Mouse (Mus musculus) forebrain, embryonic 13.5 days (tissue): Measurements from ENCODE around the gene Mterf1a. TPM values are rescaled to one million over a fixed set of nuclear protein-coding genes. Genes with fewer than 3 reads are reported as not detected.
"Not testable (repeated sequence)": the region's sequence is repeated elsewhere in the genome, so short reads cannot be mapped to it uniquely, and the experiment has no call there.

ENCODE experiments used
- ATAC-seq: fragments of 200-750 bp; cut with Nextera tagmentation; 2 replicates; pipeline ENCODE4 v1.8.0; 2017
- H3K27ac ChIP-seq: fragments of 300-500 bp; sonication (generic); 2 replicates; pipeline ENCODE4 v1.5.1; 2015; ENCODE audit warnings: inconsistent platforms, mild to moderate bottlenecking, moderate library complexity
- H3K27me3 ChIP-seq: fragments of 300-500 bp; sonication (generic); 2 replicates; pipeline ENCODE4 v1.6.1; 2015; ENCODE audit warnings: mild to moderate bottlenecking, inconsistent platforms
- H3K36me3 ChIP-seq: fragments of 300-500 bp; sonication (generic); 2 replicates; pipeline ENCODE4 v1.6.1; 2015; ENCODE audit warnings: mild to moderate bottlenecking, inconsistent platforms; ENCODE audit not compliant: poor library complexity, severe bottlenecking
- H3K4me1 ChIP-seq: fragments of 300-500 bp; sonication (generic); 2 replicates; pipeline ENCODE4 v1.6.1; 2015; ENCODE audit warnings: inconsistent platforms
- H3K4me2 ChIP-seq: fragments of 300-500 bp; sonication (generic); 2 replicates; pipeline ENCODE4 v1.6.1; 2015; ENCODE audit warnings: inconsistent platforms, mild to moderate bottlenecking, moderate library complexity
- H3K4me3 ChIP-seq: fragments of 300-500 bp; sonication (generic); 2 replicates; pipeline ENCODE4 v1.5.1; 2015; ENCODE audit warnings: mild to moderate bottlenecking, inconsistent platforms
- H3K9ac ChIP-seq: fragments of 300-500 bp; sonication (generic); 2 replicates; pipeline ENCODE4 v1.6.1; 2015; ENCODE audit warnings: mild to moderate bottlenecking, inconsistent platforms
- H3K9me3 ChIP-seq: fragments of 300-500 bp; sonication (generic); replicated peaks from 2 replicates; pipeline ENCODE4 v1.6.1; 2016; ENCODE audit warnings: inconsistent platforms
- WGBS: fragments of 180-500 bp; shearing (Covaris S2); methylation state at CpG from one replicate; pipeline ENCODE4 v1.1.7; 2015; 5-methylcytosine and 5-hydroxymethylcytosine counted together
- polyA plus RNA-seq: library from polyadenylated mRNA; unstranded; fragments of >200 nt; fragmentation: Nextera tagmentation; extraction: Ambion mirVana; gene quantifications from 2 replicates; pipeline ENCODE4 v1.2.1, GENCODE M21; 2015

The Mterf1a gene
- polyA plus RNA-seq = 8.0 and 10.5 TPM in 2 replicates

DNA sequence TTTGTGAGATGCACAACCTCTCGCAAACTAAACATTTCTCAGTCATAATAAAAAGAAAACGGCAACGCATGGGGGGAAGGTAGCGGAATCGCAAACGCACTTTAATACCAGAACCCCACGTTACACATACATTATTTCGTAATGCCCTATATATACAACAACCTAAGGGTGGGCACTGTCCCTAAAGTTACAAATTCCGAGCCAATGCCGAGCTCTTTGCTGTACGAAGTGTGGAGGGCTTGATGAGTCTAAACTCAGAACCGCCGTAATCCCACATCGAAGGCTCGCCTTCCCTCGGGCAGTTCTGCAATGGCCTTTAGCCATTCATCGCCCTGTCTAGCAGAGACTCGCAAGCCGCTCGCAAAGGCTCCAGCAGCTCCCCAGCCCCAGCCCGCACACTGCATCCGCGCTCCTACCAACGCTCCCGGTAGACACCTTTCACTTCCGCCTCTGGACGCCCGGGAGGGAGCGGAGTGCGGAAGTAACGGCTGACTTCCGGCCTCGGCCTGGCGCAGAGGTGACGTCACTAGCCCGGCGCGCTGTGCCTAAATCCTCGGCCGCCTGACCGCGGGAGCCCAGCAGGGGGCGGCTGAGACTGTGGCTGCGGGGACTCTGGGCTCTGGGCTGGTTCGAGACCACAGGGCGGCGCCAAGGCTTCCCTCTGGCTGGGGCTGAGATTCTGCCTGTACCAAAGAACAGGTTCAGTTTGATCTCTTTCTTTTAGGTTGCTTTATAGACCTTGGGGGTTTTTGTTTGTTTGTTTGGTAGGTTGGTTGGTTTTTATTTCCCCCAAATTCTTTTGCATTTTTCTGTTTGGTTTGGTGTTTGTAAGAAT, at the start of gene Mterf1a:
Mterf1a (minus strand) TSS at position 475 of the 835 bp plus-strand sequence.
- H3K4me3 ChIP-seq = peak within 1 kb of the TSS; percentile 46
- H3K27me3 ChIP-seq, H3K4me1 ChIP-seq, H3K36me3 ChIP-seq, H3K27ac ChIP-seq, H3K9me3 ChIP-seq: not testable (repeated sequence)
- peak; percentile 100 for ATAC-seq
- peak within 1 kb of the TSS; percentile 65 for H3K9ac ChIP-seq
- under 1% methylated on average over 6 of the region's 47 CpGs for WGBS
- peak within 1 kb of the TSS; percentile 60 for H3K4me2 ChIP-seq

DNA sequence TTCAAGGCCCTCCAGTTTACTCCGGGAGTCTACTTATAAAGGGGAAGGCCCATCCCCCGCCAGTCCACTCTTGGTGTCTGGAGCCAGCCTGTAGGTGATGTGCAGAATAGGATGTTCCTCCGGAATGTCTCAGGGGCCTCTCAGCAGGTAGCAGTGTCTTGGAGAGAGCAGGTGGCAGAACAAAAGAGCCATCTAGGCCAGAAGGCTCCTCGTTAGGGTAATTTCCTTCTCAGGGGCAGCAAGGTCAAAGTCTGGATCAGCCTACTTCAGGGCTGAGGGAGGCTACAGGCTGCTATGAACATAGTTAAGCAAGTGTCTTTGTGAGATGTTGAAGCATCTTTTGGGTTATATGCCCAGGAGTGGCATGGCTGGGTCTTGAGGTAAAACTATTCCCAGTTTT, 49.4 kb upstream of the Mterf1a start:
- H3K27me3 ChIP-seq, H3K4me2 ChIP-seq, H3K4me1 ChIP-seq, H3K27ac ChIP-seq, ATAC-seq, H3K9ac ChIP-seq, H3K4me3 ChIP-seq, H3K9me3 ChIP-seq: not testable (repeated sequence)
- WGBS = 48% methylated on average over 4 of the region's 4 CpGs
- peaks cover 29% of the 10 kb centered on the region for H3K36me3 ChIP-seq

GRCm38 (mm10) chr5:3941240-3941639, 47.5 kb upstream of the Mterf1a start:
- Histone ChIP-seq H3K27me3 (no peaks in the 10 kb centered on the region), H3K36me3 (peaks cover 29% of the 10 kb centered on the region), H3K27ac (no peak overlapping the region), H3K4me1 (0 out of 2 replicates have a peak, but pooled peaks cover 12% of the 10 kb centered on the region), H3K4me3 (no peak overlapping the region), H3K9me3 (no peaks in the 10 kb centered on the region), H3K9ac (no peak overlapping the region), H3K4me2 (no peak overlapping the region)
- ATAC-seq = peak; percentile 57; the same call in 1 of the 2 replicates
- WGBS = 92% methylated on average over 2 of the region's 2 CpGs

GRCm38 (mm10) chr5:3939335-3939734, 45.6 kb upstream of the Mterf1a start:
- H3K36me3 ChIP-seq = peaks cover 29% of the 10 kb centered on the region
- H3K9ac ChIP-seq = no peak overlapping the region
- H3K27me3 ChIP-seq = no peaks in the 10 kb centered on the region
- WGBS = 92% methylated on average over 5 of the region's 5 CpGs
- no peak for ATAC-seq
- H3K9me3 ChIP-seq = no peaks in the 10 kb centered on the region
- H3K27ac ChIP-seq = no peak overlapping the region
- H3K4me3 ChIP-seq = no peak overlapping the region
- H3K4me2 ChIP-seq = no peak overlapping the region
- 0 out of 2 replicates have a peak, but pooled peaks cover 12% of the 10 kb centered on the region for H3K4me1 ChIP-seq

DNA sequence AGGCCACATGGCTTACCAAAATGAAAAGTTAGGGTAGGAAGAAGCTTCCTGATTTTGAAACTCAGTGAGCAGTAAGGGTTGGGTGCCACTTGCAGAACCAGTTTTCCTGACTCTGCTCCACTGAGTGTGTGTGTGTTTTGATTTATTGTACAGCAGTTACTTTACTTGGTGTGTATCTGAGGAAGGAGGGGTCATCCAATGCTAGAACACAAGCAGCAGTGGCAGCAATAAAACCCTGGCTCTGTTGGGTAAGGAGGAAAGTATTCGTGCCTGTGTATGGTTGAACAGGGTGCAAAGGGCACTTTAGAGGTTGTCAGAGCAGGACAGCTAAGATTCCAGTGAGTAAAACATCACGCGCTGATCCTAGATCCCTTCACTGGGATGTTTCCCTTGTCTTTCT, 45.2 kb upstream of the Mterf1a start:
- Histone ChIP-seq H3K4me2 (no peak overlapping the region), H3K27ac (no peak overlapping the region), H3K9ac (no peak overlapping the region), H3K4me3 (no peak overlapping the region), H3K27me3 (no peaks in the 10 kb centered on the region), H3K4me1 (0 out of 2 replicates have a peak, but pooled peaks cover 12% of the 10 kb centered on the region), H3K36me3 (peaks cover 30% of the 10 kb centered on the region), H3K9me3 (no peaks in the 10 kb centered on the region)
- 92% methylated on average over 3 of the region's 3 CpGs for WGBS
- no peak for ATAC-seq

DNA sequence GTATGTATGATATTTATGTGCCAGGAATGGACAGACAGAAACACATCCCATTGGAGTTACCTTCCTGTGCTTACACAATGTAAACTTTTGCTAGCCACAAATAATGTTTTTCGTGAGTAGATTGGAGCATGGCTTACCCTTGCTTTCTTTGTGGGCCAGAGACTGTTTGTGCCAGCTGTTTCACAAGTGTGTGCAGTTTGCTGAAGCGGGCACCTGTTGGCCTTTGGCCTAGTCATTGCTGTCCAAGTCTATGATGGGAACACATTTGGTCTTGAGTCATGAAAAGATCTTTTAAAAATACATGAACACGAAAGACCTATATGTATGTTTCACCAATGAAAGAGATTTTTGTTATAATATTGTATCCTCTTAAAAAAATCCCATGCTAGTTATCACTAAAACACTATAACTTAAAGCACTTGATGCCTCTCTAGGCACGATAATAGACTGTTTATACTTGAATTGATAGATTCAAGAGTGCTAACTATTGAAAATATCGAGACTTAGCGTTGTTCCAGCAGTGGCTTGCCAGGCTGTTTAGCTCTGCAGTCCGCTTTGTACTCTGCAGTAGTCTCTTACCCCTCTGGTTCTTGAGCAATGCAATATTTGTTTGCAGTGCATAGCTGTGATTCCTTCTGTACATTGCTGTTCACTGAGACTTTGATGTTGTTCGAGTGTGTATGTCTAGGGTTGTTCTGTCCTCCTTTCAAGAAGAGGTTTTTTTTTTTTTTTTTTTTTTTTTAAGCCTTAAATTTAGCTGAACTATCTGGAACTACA, 42.2 kb upstream of the Mterf1a start:
- H3K4me1 ChIP-seq = peaks cover 19% of the 10 kb centered on the region
- H3K27me3 ChIP-seq = no peaks in the 10 kb centered on the region
- H3K9ac ChIP-seq = no peak overlapping the region
- peaks cover 23% of the 10 kb centered on the region for H3K36me3 ChIP-seq
- H3K4me2 ChIP-seq = no peak overlapping the region
- no peak overlapping the region for H3K27ac ChIP-seq
- ATAC-seq = no peak
- no peak overlapping the region for H3K4me3 ChIP-seq
- no peaks in the 10 kb centered on the region for H3K9me3 ChIP-seq
- WGBS = 78% methylated on average over 8 of the region's 8 CpGs

DNA sequence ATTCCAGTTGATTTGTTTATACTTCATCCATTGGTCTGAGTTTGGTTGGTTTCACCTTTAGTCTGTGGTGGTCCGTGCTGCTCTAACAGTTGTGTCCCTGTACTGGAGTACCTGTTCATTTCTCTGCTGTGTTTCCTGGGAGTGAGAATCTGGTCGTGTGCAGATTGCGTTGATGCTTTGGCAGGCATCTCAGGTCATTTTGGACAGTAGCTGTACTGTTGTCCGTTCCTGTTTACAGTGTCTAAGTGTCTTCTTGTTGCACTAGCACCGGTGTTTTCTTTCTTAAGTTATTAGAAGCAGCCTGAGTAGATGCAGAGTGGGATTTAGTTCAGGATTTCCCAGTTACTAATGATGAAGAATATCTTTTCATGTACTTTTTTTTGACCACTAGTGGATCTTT, 41.5 kb upstream of the Mterf1a start:
- no peak for ATAC-seq
- no peak overlapping the region for H3K9ac ChIP-seq
- H3K36me3 ChIP-seq = peaks cover 21% of the 10 kb centered on the region
- H3K4me3 ChIP-seq = no peak overlapping the region
- no peak overlapping the region for H3K27ac ChIP-seq
- H3K27me3 ChIP-seq = no peaks in the 10 kb centered on the region
- peaks cover 26% of the 10 kb centered on the region for H3K4me1 ChIP-seq
- no peak overlapping the region for H3K4me2 ChIP-seq
- 88% methylated on average over 5 of the region's 5 CpGs for WGBS
- H3K9me3 ChIP-seq = no peaks in the 10 kb centered on the region

DNA sequence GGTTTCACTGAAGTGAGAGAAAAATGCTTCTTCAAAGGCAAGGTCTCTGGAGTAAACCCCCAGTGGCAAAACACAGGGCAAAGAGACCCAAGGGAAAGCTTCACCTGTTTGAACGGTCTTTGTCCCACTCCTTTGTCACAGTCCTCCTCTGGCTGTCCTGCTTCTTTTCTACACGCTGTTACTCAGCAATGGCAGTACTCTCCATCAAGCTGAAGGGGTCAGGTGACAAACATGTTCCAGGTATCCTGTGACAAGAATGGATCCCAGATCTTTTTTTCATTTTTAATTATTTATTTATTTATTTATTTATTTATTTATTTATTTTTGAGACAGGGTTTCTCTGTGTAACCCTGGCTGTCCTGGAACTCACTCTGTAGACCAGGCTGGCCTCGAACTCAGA, 39.8 kb upstream of the Mterf1a start:
- Histone ChIP-seq H3K36me3 (peaks cover 5% of the 10 kb centered on the region; the same call in 1 of the 2 replicates), H3K9ac (no peak overlapping the region), H3K9me3 (no peaks in the 10 kb centered on the region), H3K4me1 (peaks cover 36% of the 10 kb centered on the region), H3K4me2 (no peak overlapping the region), H3K27ac (no peak overlapping the region), H3K27me3 (no peaks in the 10 kb centered on the region), H3K4me3 (no peak overlapping the region)
- no peak for ATAC-seq
- 96% methylated on average over 3 of the region's 3 CpGs for WGBS

- H3K27ac ChIP-seq = no peak overlapping the region
- 84% methylated on average over 3 of the region's 3 CpGs for WGBS
- peak overlapping the region; percentile 14; the same call in 1 of the 2 replicates for H3K4me2 ChIP-seq
- no peak for ATAC-seq
- H3K9me3 ChIP-seq = no peaks in the 10 kb centered on the region
- peaks cover 38% of the 10 kb centered on the region for H3K4me1 ChIP-seq
- H3K4me3 ChIP-seq = no peak overlapping the region
- H3K36me3 ChIP-seq = peaks cover 3% of the 10 kb centered on the region; the same call in 1 of the 2 replicates
- no peaks in the 10 kb centered on the region for H3K27me3 ChIP-seq
- H3K9ac ChIP-seq = no peak overlapping the region
These were observed 37.9 kb upstream of the Mterf1a start for GRCm38 (mm10) chr5:3931636-3932035.

DNA sequence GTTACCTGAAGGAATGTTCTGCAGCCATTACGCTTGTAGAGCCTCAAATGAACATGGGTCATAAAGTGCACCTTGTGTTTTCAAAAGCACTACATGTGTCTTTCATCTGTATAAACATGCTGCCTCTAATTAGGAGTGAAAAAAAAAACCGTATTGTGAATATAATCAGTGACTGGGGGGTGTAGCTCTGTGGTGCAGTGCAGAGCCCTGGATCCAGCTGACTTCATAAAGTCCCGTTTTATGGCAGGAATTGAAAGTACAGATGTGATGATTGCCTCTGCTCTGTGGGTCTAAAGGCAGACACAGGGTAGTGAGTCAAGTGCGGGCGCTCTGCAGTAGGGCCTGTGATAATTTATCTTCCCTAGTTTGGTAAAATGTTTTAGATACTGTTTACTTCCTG, 37.0 kb upstream of the Mterf1a start:
- Histone ChIP-seq H3K27ac (no peak overlapping the region; the same call in 1 of the 2 replicates), H3K9me3 (no peaks in the 10 kb centered on the region), H3K27me3 (no peaks in the 10 kb centered on the region), H3K4me3 (peak overlapping the region; percentile 95), H3K36me3 (peaks cover 3% of the 10 kb centered on the region; the same call in 1 of the 2 replicates), H3K4me1 (peaks cover 36% of the 10 kb centered on the region), H3K4me2 (peak overlapping the region; percentile 63), H3K9ac (no peak overlapping the region)
- no peak for ATAC-seq
- 42% methylated on average over 5 of the region's 5 CpGs for WGBS

GRCm38 (mm10) chr5:3928690-3929046, 34.9 kb upstream of the Mterf1a start:
- Histone ChIP-seq H3K4me1 (peaks cover 36% of the 10 kb centered on the region), H3K9me3 (no peaks in the 10 kb centered on the region), H3K27me3 (no peaks in the 10 kb centered on the region), H3K36me3 (no peaks in the 10 kb centered on the region), H3K4me2 (peak overlapping the region; percentile 63), H3K4me3 (peak overlapping the region; percentile 95), H3K27ac (peak overlapping the region; percentile 97), H3K9ac (peak overlapping the region; percentile 99)
- WGBS = under 1% methylated on average over 12 of the region's 12 CpGs
- ATAC-seq = peak; percentile 65
